Mouse (Mus musculus) cerebellum, postnatal 14 days (tissue): ENCODE data around the gene Phf7.

Experiments used
- DNase-seq, 2 experiments: peaks; one replicate each; pipeline ENCODE4 v3.0.0; 2021; ENCODE audit warnings: mixed read lengths in 2 of 2

The Phf7 gene

DNA sequence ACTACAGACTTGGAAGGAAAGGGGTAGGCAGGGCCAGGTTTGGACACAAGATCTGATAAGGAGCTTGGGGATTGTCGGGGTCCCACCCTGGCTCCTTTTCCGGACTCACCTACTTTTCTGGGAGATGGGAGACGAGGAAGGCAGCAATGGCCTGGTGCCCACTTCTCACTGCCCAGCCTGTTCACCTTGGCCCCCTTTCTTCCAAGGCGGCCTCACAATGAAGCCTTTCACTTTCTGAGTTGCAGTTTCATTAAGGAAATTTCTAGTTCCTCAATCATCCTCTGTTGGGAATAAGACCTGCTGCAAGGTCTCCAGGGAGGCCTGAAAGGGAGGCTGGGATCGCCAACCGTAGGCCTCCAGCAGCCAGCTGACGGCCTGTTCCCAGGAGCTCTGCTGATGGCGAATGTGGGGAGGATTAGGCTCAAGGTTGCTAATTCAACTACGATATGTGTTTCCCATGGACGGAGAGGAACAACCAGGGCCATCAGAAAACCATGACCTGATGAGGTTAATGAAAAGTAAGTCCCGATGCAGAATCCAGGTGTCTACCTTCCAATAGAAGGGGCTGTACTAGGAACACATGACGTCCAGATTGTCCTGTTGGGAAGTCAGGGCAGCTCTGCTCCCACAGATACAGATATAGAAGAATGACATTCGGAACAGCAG lies 18.6 kb downstream of the Phf7 start:
- no peak for DNase-seq

DNA sequence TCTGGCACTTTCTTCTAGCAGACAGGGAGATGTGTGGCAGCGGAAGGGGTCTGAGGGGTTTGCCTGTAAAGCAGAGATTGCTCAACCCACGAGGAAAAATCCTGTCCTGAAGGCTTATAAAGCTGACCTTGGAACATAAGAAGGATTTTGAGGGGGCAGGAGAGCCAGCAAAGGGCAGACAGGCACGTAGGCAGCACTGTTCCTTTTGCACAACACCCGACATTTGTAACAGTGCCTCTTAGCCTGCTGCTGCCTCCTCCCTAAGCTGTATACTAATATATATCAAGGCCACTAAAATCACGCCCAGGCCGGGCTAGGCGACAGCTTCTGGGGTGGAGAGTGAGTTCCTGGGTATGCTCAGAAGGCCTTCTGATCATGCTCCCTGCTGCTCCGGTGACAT lies 20.7 kb downstream of the Phf7 start:
- DNase-seq = no peak

DNA sequence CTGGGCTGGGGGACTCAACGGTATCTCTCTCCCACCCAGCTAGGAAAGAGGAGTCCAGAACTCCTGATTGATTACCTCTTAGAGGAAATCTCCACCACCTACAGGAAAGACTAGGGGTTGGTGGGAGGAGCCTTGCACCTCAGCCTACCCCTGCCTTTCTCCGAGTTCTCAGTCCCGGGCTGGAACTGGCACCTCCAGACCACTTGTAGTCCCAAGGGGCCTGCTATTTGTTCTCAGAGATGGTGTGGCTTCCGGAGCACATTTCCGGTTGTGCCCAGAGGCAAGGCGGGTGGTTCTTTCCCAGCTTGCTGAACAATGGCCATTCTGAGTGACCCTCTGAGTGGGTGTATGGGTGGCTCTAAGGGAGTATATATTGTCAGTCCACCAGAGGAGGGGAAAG lies 22.9 kb downstream of the Phf7 start:
- DNase-seq = no peak

DNA sequence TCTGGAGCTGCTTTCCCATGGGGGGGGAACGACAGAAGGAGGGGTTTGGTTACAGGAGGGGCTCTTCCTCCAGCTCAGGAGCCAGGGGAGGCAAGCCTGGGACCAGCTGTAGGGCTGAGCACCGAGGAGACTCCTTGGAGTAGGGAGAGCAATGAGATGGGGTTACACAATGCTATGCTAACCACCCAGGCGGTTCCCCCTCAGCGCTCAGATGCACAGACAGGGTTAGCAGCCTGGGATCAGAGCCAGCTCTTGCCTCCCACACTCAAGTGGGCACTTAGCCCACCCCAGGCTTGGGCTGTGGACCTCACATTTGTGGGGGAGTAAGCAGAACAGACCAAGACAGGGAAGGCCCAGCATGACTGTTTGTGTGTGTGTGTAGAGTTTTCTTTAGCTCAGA lies 24.1 kb downstream of the Phf7 start:
- peak; percentile 46 to 60 for DNase-seq

DNA sequence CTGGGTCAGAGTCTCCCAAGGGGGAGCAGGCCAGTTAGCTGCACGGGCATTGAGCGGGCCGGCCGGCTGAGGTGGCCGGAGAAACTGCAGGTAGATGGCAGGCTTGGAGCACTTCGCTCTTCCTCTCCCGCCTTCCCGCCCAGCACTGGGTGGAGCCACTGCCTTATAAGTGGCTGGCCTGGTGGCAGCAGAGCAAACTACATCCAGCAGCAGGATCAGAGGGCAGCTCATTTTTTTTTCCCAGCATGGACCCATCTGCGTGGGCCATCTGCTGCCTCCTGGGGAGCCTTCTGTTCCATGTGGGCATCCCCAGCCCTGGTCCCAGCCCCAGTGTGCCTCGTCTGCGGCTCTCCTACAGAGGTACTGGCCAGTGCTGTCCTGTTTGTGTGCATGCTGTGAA lies 33.5 kb downstream of the Phf7 start, which contains the start of gene Sema3g:
TSS of gene Sema3g (plus strand) at position 195 of the 400 bp plus-strand sequence.
- peak; percentile 78 to 83 for DNase-seq

DNA sequence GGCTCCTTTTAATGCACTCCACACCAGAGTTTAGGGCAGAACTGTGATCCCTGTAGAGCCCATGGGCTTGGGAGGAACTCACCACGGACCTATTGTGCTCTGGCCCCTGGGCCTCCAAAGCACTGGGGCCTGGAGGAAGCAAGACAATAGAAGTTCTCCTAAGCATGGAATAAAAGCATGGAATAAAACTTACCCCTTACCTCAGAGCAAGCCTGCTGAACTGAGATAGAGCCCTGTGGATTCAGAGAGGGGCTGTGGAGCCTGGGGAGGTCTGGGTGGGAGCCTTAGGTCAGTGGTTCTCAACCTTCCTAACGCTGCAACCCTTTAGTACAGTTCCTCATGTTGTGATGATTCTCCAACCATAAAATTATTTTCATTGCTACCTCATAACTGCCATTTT lies 34.3 kb downstream of the Phf7 start, which contains the start of gene Nisch:
TSS of gene Nisch (minus strand) at position 101 of the 400 bp plus-strand sequence.
- no peak for DNase-seq

DNA sequence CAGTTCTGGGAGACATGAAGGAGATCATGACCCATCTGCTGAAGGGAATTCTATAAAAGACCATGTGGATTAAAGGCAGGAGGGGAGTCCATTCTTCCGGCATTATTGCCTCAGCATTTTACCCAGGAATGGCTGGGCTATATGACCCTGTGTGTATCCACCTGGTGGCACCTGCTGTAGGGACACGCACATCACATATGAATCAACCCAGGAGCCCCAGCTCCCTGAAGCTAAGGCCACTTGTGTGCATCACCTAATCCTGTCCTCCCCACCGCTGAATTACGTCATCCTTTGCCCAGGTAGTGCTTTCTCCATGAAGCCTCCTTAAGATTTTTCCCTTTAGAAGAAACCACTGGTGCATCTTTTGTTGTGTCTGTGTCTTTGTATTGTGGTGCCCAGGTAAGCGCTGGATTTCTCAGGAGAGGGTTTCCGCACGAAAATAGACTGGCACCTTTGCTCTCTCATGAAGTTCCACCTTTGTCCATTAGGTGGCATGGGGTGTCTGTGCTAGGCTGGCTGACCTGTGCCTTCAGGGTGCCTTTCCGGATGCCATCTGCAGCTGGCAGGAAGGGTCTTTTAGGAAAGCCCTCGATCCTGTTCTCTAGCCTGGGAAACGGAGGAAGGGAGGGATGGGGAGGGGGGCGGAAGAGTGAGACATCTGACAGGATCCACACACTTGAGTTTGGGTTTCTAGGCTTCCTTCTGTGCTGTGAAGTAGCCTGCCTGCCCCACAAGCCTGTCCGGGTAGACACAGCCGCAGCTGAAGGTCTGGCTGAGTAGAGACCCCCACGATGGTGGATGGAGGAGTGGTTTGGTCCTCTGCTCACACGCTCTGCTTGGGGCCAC lies 35.7 kb downstream of the Phf7 start:
- DNase-seq = peak; percentile 90

DNA sequence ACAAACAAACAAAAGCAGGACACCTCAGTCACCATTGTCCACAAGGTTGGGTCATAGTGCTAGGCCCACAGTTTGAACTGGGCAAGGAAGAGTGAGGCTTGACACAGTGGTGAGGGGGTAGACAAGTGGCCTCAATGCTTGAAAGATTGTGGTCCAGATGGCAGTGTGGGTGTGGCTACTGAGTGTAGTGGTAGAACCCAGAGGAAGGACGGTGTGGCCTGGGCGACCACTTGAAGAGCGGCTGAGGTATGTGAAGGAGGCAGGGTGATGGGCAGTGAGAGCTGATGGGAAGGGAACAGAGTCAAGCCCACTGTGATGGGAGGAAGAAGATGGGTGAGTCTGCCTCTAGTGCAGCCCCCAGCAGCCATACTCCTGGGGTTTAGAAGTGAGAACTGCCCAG lies 36.4 kb downstream of the Phf7 start:
- no peak for DNase-seq

DNA sequence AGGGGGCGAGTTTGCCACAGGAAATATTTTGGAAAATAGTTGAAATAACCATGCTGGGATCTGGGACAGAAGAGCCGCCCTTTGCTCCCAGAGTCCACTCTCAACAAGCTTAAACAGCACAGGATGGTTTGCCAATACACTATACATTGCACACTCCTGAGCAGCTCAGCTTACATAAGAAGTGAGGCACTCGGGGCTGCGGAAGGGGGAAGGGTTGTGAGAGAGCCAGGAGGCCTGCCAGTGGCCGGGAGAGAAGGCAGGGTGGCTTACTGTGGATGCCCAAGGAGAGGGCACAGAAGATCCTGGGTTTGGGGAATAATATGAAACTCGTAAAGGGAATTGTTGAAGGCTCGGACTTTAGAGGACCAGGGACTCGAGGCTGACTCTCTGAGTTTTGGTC lies 37.2 kb downstream of the Phf7 start:
- DNase-seq = no peak

DNA sequence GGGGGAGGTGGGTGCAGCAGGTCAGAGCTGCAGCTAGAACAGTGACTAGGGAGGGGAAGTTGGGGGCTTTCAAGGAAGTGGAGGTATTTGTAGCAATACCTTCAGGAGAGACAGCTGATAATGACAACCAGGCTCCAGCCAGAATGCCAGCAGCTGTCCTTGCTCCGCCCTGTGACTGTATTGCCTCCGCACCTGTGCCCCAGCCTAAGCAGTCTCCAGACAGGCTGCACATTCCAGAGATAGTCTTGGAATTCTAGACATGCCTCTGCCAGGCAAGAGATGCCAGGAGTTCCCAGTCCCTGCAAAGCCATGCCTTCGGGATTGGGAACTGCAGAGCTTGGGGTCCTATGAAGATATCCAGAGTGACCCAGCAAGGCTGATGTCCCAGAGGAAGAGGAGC lies 38.6 kb downstream of the Phf7 start:
- no peak for DNase-seq

DNA sequence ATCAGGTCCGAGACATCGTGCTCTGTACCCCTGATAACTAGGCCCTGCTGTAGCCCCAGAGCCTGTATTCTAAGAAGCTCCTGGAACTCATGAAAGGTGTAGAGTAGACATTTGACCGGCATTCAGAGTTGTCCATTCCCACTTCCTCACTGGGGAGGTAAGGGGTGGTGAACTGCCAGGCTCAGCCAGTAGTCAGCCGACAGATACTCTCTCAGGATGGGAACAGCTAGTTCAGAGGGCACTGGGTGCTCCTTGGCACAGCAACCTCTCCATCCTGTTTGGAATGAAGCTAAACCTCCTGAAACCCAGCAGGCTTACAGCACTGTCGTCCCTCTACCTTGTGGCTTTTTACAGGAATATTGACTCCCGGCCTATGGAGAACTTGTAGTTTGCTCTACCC lies 39.3 kb downstream of the Phf7 start:
- no peak for DNase-seq

DNA sequence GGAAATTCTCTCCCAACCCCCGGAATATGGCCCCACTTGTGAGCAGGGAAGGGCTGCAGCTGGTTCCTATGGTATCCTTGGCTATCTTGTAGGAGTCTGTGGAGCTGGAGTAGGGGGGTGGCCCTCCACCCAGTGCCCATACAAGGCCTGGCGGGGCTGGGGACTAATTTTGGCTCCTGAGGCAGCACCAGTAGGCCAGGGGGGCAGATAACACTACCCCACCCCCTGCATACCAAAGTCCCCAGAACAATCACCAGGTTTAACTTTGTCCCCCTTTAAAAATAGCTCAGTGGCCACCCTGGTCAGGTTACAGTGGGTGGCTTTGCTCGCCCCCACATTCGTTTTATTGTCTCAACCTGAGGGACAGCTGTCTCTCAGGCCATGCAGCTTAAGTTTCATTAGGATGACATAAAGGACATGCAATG lies 42.0 kb downstream of the Phf7 start:
- no peak for DNase-seq

DNA sequence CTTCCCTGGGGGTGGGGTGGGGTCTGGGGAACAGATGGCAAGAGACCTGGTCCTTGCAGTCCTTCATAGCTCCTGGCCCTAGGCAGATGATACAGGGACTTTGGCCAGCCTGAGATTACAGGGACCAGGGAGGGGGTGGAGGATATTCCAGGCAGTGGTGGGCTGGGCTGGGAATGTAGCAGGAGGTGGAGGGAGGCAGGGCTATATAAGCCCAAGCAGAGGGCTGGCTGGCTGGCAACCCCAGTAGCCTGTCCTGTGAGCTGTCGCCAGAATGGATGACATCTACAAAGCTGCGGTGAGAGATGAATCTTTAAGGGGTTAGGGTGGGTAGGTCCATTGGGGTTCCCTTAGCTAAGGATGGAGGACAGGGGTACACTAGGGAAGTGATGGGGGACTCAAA lies 43.0 kb downstream of the Phf7 start, which contains the start of gene Tnnc1:
TSS of gene Tnnc1 (plus strand) at position 229 of the 400 bp plus-strand sequence.
- DNase-seq = no peak

DNA sequence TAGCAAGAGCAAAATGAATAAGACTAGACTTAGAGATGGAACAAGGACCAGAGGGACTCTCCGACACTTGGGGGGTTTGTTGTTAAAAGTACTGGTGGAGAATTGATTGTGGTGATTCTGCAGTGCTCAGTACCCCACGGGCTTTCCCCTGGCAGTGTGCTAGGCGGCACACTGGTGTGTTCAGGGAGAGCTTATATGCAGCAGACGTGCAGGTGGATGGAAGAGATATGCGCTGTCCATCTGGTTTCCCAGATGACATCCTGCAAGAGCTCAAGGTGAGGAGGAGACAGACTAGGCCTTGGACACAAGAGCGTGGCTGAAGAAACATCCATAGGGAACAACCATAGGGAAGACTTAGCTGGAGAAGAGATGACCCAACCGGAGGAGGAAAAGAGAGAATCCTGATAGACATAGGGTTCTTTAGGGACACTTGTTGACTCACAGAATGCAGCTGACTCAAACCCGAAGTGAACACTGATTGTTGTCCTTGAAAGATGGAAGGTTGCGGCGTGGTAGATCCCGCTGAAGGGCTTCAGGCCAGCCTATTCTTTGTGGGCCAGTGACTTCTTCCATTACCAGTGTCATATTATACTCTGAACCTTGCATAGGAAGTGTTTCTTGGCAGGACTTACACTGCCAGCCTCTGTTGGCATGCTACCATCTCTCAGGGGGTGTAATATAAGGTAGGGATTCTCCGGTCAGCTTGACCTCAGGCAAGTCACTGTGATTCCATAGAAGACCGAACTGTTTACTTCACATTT lies 43.9 kb downstream of the Phf7 start:
- peak; percentile 42 for DNase-seq

DNA sequence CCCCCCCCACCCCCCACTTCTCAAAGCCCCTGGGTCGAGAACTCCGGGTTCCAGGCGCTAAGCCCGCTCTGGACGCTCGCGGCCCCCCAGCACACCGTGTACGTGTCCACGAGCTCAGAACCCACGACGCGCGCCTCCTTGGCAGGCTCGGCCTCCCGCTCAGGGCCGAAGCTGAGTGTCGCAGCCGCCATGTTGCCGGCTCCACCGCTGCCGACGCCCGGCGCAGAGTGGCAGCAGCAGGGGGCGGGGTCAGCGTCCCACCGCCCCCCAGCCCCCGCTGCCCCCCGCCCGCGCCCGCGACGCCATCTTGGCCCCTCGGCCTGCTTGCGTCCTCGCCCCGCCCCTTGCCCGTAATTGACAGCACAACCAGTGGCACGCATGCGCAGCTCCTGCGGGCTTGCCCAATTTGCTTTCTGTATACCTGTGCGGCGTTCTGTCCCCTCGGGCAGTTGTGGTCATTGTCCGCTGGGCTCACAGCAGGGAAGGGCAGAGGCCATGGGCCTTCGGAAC lies 44.6 kb downstream of the Phf7 start:
- DNase-seq = peak; percentile 98

DNA sequence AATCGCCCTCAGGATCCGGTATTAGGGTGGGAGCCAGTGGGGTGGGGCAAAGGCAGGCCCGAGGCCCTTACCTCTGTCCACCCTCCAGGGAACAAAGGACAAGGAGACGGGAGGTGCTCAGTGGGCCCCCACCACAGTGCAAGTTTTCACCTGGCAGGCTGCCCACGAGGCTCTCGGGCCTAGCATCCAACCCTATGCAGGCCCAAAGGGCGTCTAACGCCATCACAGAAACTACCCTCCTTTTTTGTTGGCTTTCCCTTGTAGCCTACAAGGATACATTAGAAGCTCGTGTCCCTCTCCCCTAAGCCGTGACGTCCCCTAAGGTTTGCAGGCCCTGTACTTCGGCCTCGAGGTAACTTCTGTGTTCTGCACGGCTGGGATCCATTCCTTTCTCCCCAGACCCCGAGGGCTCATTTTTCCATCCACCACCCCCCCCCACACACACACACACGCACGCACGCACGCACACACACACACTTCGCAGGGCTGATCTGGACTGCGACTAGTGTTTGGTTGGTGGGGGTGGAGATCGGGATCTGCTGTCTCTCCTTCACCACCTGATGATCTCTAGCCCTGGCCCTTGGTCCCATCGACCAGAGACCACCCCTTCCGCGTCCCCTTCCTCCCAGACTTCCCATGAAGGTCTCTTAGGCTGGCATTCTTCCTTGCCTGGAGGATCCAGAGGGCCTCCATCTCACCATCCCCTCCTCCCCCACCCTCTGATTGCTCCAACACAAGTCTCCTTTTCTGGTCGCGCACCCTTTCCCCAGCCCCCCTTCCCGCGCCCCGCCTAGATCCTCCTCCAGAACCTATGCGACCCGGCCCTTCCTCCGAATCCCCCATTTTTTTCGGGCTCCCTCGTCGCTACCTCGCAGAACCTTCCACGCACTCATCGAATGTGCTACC lies 45.3 kb downstream of the Phf7 start:
- peak; percentile 67 to 74 for DNase-seq

DNA sequence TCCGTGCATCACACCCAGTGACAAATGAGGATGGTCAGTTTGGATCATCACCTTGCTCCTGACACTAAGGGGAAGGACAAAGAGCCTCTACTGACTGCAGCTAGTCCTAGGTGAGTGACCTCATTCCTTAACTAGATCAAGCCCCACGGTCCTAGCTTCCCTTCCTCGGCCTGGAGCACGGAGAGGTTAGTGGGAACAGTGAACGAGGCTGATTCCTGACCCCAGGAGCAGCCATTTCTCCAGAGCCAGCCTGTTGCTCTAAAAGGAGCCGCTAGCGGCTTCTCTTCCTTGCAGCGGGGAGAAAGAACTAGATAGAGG lies 45.9 kb downstream of the Phf7 start:
- DNase-seq = no peak

DNA sequence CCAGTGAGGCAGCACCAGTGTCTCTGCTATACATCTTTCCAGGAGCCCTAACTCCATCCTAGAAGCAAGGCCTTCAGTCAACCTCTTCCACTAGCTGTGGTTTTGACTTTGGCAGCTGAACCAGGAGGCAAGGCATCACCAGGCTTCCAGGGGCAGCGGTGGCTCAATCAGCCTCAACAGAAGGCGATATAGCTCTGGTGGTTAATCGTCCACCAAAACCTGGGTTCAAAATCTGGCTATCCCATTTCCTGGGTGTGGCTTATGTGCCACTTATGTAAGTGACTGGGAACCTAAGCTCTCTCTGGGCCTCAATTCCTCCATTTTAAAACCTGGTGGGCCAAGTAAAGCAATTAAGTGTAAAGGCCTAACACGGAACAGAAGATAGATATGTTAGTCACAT lies 46.3 kb downstream of the Phf7 start:
- DNase-seq = no peak

DNA sequence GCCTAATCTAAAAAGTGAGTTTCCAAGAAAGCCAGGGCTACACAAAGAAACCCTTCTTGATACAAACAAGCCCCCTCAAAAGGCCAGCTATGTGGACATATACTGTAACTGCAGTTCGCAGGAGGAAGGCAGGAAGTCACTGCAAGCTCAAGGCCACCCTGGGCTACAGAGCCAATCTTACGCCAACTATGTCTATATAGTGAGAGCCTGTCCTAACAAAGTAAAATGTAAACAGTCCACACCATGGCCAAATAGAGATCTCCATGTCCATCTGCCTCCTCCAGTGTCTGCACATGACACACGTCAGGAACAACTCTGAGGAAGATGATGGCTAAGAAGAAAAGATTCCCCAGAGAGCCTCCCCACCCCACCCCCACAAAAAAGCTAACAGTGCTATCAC lies 51.1 kb downstream of the Phf7 start:
- no peak for DNase-seq

DNA sequence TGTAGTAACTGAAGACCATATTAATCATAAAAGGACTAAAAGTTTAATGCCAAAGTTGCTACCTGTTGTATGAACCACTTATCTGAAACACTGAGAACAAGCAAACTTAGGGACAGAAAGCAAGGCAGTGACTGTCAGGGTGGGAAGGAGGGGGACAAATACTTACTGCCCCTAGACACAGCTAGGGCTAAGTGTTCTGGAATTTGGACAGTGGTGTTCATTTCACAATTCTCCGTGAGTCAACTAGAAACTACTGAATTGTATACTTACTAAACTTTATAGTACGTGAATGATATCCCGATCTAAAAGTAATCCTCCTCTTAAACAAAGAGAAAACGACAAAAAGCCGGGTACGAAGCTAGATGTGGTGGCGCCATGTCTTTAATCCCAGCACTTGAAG lies 51.5 kb downstream of the Phf7 start:
- DNase-seq = no peak

DNA sequence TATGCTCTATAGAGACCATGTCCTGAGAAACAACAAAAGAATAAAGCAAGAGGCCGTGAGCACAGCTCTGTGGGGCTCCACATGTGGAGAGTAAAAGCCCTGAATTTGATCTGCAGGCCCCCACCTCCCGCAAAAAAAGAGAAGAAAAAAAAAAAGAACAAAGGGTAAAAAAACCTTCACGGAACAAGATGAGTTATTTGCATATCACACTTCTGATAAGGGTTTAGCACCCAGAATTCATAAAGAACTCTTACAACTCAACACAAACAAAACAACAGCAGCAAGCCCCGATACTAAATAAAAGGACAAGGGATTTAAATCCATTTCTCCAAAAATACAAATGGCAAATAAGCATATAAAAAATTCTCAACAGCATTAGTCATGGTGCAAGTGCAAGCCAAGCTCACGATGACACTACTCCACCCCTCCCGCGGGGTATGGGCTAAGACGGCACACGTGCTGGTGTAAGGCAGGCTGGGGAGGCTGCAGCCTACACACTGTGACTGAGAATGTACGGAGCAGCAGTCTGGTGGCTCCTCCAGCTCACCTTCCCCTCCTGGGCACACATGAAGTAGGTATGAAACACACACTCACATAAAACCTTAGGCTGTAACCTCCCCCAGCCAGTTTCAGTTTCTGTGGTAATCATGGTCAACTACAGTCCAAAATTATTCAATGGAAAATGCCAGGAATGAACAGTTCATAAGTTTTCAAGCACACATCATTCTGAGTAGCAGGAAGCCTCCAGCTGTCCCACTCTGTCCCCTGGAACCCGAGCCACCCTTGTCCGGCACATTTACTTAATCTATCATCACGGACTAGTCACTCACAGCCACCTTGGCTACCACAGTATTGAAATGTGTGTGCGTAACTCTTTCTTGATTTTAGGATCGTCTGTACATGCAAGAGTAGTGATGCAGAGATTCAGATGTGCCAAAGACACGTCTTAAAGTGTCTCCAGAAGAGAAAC lies 53.3 kb downstream of the Phf7 start:
- DNase-seq = no peak
